Mouse (Mus musculus): Measurements from ENCODE around the gene Fam189b. TPM values are rescaled to one million over a fixed set of nuclear protein-coding genes. Genes with fewer than 3 reads are reported as not detected.
A peak's percentile ranks its signal among the peaks of the same experiment; 100 is the strongest.

The Fam189b gene
- polyA plus RNA-seq, 1 experiment from 2014 or later = 29.9 TPM

DNA sequence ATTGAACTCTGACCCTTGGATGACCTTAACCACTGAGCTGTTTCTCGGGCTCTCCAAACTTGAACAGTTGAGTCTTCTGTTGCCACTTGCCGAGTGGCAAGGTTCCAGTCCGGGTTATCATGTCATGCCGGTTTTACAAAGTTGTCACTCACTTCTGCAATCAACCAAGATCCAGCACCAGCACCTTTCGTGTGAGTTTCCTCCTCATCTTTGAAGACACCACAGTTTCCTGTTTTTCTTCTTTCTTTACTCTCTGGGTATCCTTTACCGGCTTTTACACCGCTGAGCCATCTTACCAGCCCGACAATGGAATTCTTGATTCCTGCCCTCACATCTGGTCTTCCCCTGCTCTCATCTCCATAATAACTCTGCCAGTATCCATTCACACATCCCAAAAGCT is 7.5 kb downstream of the Fam189b start:
- WGBS = 91% methylated on average over 8 of the region's 8 CpGs
- H3K9ac ChIP-seq = no peak overlapping the region
- H3K27ac ChIP-seq = no peak overlapping the region
- H3K27me3 ChIP-seq = 0 out of 2 replicates have a peak, but pooled peaks cover 8% of the 10 kb centered on the region
- peaks cover 12% of the 10 kb centered on the region for H3K4me1 ChIP-seq (replicated peaks)
- no peak overlapping the region for H3K4me3 ChIP-seq
- ATAC-seq (ENCODE audit: low FRiP score) = no peak
- H3K4me2 ChIP-seq = no peak overlapping the region
- no peaks in the 10 kb centered on the region for H3K9me3 ChIP-seq
- peaks cover 19% of the 10 kb centered on the region for H3K36me3 ChIP-seq

DNA sequence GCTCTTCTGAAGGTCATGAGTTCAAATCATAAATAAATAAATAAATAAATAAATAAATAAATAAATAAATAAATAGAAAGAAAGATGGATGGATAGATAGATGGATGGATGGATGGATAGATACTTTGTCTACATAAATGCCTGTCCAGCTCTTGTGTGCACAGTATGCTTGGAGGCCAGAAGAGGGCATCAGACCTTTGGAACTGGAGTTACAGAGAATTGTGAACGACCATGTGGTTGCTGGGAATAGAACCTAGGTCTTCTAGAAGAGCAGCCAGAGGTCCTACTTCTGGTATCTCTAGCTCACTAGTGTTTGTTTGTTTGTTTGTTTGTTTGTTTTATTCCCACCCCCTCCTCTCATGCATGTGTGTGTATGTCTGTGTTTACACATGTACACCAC is 10.4 kb downstream of the Fam189b start:
- H3K27me3 ChIP-seq = 0 out of 2 replicates have a peak, but pooled peaks cover under 1% of the 10 kb centered on the region
- peaks cover 15% of the 10 kb centered on the region for H3K4me1 ChIP-seq (replicated peaks)
- H3K36me3 ChIP-seq = peaks cover 6% of the 10 kb centered on the region
- H3K4me2 ChIP-seq = no peak overlapping the region
- no peak overlapping the region for H3K9ac ChIP-seq
- 78% methylated on average over 1 of the region's 1 CpGs for WGBS
- H3K27ac ChIP-seq = no peak overlapping the region
- H3K4me3 ChIP-seq = no peak overlapping the region
- no peak for ATAC-seq (ENCODE audit: low FRiP score)
- H3K9me3 ChIP-seq = no peaks in the 10 kb centered on the region

DNA sequence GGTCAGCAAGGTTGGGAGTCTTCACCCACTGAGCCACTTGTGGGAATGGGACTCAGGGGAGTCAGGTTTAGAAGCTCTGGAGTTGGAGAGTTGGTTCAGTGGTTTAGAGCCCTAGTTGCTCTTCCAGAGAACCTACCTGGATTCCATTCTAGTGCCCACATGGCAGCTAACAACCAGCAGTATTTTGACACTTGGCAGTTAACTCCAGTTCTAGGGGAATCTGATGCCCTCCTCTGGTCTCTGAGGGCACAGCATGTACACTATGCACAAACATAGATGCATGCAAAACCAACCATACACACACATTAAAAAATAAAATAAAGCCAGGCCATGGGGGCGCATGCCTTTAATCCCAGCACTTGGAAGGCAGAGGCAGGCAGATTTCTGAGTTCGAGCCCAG is 10.9 kb downstream of the Fam189b start:
- Histone ChIP-seq H3K27me3 (no peaks in the 10 kb centered on the region), H3K4me2 (no peak overlapping the region), H3K4me3 (no peak overlapping the region), H3K27ac (no peak overlapping the region), H3K4me1 (replicated peaks) (peaks cover 15% of the 10 kb centered on the region), H3K36me3 (peaks cover 1% of the 10 kb centered on the region), H3K9ac (no peak overlapping the region), H3K9me3 (no peaks in the 10 kb centered on the region)
- ATAC-seq (ENCODE audit: low FRiP score) = no peak
- 91% methylated on average over 2 of the region's 2 CpGs for WGBS

DNA sequence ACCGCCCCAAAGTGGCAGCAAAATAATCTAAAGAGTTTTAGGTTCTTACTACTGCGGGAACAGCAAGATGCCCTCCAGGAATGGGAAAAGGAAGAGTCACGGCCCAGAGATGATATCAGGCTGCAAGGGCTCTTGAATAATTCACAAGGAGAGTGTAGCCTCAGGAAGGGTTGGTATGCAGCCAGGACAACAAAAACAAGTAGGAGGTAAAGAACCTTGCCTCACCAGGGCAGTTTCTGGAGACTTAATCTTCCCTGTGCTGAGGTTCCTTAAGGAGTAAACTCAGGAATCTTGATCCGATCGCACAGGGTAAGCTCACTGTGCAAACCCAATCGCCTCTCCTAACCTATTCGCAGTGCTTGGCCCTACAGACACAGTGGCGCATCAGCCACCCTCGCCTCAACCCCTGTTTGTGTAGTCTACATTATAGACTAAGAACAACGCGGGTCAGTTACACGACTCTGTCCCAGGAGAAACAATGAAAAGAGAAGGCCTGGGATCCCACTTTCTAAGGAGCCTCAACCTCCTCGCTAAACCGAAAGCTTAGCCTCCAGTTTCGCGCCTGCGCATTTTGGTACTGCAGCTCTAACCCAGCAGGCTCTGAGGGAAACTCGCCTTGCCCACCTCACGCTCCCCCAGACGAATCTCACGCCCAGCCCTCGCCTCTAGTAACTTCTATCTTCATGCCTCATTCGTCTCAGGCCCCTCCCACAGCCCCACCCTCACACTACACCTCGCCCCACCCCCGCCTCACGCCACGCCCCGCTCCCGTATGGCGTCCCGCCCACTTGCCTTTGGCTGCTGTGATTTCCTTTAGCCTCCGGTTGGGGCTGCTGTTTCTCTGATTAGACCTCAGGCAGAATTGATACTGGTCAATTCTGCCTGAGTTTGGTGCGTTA is 13.3 kb downstream of the Fam189b start:
- Histone ChIP-seq H3K27ac (peak overlapping the region; percentile 79), H3K9me3 (no peaks in the 10 kb centered on the region), H3K36me3 (no peaks in the 10 kb centered on the region), H3K9ac (peak overlapping the region; percentile 70), H3K27me3 (no peaks in the 10 kb centered on the region), H3K4me3 (peak overlapping the region; percentile 39), H3K4me2 (peak overlapping the region; percentile 60), H3K4me1 (replicated peaks) (peaks cover 15% of the 10 kb centered on the region)
- 9% methylated on average over 33 of the region's 33 CpGs for WGBS
- ATAC-seq (ENCODE audit: low FRiP score) = peak; percentile 95

DNA sequence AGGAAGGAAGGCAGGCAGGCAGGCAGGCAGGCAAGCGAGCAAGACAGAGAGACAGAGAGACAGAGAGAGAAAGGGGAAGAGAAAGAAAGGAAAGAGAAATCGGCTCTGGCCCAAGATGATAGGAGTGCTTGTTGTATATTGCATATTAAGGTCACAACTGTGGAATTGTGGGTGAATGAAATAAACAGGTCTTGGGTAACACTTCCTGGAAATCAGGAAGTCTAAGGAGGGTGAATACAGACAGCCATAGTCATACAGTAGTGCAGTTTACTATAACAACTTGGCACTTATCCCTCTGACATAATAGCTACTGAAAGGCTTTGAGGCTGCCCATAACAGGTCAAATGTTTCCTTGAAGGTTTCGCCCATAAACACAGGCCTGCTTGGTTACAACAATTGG is 16.9 kb downstream of the Fam189b start:
- H3K4me3 ChIP-seq = no peak overlapping the region
- H3K4me2 ChIP-seq = no peak overlapping the region
- no peaks in the 10 kb centered on the region for H3K27me3 ChIP-seq
- ATAC-seq (ENCODE audit: low FRiP score) = no peak
- H3K9me3 ChIP-seq = no peaks in the 10 kb centered on the region
- no peak overlapping the region for H3K9ac ChIP-seq
- peaks cover 10% of the 10 kb centered on the region for H3K36me3 ChIP-seq
- H3K4me1 ChIP-seq (replicated peaks) = peaks cover 20% of the 10 kb centered on the region
- WGBS = 89% methylated on average over 3 of the region's 3 CpGs
- H3K27ac ChIP-seq = no peak overlapping the region

DNA sequence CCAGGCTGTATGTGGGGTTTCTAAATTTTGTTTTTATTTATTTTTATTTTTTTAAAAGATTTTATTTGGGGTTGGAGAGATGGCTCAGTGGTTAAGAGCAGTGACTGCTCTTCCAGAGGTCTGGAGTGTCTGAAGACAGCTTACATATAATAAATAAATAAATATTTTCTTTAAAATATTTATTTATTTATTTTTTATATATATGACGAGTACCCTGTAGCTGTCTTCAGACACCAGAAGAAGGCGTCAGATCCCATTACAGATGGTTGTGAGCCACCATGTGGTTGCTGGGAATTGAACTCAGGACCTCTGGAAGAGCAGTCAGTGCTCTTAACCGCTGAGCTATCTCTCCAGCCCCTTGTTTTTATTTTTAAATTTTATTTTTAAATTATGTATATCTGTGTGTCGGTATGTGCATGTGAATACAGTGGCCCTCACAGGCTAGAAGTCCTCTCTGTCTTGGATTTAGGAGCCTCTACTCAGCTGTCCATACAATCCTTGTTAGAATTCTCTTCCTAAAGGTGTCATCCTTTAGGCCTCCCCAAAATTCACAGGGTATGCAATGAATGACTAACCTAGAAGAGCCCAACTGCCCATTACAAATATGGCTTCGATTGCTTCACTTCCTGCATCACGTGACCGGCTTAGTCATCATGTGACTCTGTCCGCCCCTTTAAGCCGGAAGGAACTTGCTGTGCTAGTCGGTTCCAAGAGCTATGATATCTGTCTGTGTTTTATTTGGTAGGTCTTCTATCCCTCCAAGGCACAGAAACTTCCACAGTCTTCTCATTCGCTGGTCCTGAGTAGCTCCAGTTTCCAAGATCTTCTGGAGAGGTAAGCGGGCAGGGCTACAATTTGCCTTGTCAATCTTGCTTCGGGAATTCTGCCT is 19.6 kb downstream of the Fam189b start, which contains the start of gene Gba:
Gene Gba, plus strand, starts transcription at position 676 of the 889 bp plus-strand sequence.
- Histone ChIP-seq H3K27me3 (no peaks in the 10 kb centered on the region), H3K4me1 (replicated peaks) (peaks cover 6% of the 10 kb centered on the region), H3K9me3 (no peaks in the 10 kb centered on the region), H3K9ac (peak within 1 kb of the TSS; percentile 75), H3K36me3 (peaks cover 37% of the 10 kb centered on the region), H3K4me2 (peak within 1 kb of the TSS; percentile 71), H3K4me3 (peak within 1 kb of the TSS; percentile 50), H3K27ac (peak within 1 kb of the TSS; percentile 59; the same call in 1 of the 2 replicates)
- ATAC-seq (ENCODE audit: low FRiP score) = peak; percentile 87
- 30% methylated on average over 13 of the region's 13 CpGs for WGBS

DNA sequence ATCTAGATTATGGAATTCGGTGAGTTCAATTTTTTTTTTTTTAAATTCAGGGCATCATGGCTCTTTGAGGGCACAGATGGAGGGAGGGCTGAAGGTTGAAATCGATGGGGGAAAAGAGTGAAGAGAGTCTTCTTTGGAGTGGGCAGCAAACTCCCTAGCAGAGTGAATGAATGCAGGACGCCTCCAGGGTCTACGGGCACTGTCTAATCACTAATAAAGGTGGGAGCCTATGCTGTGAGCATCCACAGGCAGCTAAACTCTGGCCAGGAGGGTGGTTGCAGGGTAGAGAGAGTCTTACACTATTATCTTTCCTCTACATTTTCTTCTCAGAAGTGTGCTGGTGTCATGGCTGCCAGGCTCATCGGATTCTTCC is 20.2 kb downstream of the Fam189b start:
- Histone ChIP-seq H3K9me3 (no peaks in the 10 kb centered on the region), H3K4me2 (peak overlapping the region; percentile 71), H3K4me3 (peak overlapping the region; percentile 50), H3K36me3 (peaks cover 43% of the 10 kb centered on the region), H3K9ac (peak overlapping the region; percentile 75), H3K27ac (peak overlapping the region; percentile 59; the same call in 1 of the 2 replicates), H3K27me3 (no peaks in the 10 kb centered on the region), H3K4me1 (replicated peaks) (peaks cover 6% of the 10 kb centered on the region)
- peak; percentile 66 for ATAC-seq (ENCODE audit: low FRiP score)
- 43% methylated on average over 5 of the region's 5 CpGs for WGBS

DNA sequence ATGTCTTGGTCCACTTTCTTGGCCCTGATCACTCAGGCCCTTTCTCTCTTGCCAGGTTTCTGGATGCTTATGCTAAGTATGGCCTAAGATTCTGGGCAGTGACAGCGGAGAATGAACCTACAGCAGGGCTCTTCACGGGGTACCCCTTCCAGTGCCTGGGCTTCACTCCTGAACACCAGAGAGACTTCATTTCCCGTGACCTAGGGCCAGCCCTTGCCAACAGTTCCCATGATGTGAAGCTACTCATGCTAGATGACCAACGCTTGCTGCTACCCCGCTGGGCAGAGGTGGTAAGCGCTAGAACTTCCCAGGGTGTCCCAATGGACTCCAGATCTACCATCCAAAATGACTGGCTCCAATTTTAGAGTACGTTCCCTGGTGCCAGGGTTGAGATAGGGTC is 23.1 kb downstream of the Fam189b start:
- H3K36me3 ChIP-seq = peaks cover 72% of the 10 kb centered on the region
- 92% methylated on average over 7 of the region's 7 CpGs for WGBS
- no peak overlapping the region for H3K9ac ChIP-seq
- H3K4me1 ChIP-seq (replicated peaks) = peaks cover 7% of the 10 kb centered on the region
- H3K27ac ChIP-seq = no peak overlapping the region
- H3K9me3 ChIP-seq = no peaks in the 10 kb centered on the region
- no peak for ATAC-seq (ENCODE audit: low FRiP score)
- no peak overlapping the region for H3K4me2 ChIP-seq
- H3K4me3 ChIP-seq = no peak overlapping the region
- H3K27me3 ChIP-seq = no peaks in the 10 kb centered on the region

DNA sequence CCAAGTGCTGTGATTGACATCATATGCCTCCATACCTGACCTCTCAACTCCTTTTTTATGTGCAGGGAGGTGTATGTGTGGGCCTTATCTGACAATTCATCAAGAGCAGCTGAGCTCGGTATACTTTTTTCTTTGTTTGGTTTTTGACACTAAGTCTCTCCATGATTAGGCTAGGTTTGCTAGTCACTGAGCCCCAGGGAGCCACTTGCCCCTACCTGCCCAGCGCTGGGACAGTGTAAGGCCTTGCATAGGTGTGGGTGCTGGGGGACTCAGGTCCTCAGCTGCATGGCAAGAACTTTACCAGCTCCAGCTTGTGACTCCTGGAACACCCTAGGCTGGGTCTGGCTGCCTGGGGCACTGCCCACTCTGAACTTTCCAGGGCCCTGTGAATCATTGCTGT is 23.8 kb downstream of the Fam189b start:
- H3K4me1 ChIP-seq (replicated peaks) = peaks cover 11% of the 10 kb centered on the region
- no peak for ATAC-seq (ENCODE audit: low FRiP score)
- H3K36me3 ChIP-seq = peaks cover 74% of the 10 kb centered on the region
- WGBS = 90% methylated on average over 2 of the region's 2 CpGs
- no peaks in the 10 kb centered on the region for H3K9me3 ChIP-seq
- H3K9ac ChIP-seq = no peak overlapping the region
- H3K4me3 ChIP-seq = no peak overlapping the region
- H3K27me3 ChIP-seq = no peaks in the 10 kb centered on the region
- H3K4me2 ChIP-seq = no peak overlapping the region
- no peak overlapping the region for H3K27ac ChIP-seq

DNA sequence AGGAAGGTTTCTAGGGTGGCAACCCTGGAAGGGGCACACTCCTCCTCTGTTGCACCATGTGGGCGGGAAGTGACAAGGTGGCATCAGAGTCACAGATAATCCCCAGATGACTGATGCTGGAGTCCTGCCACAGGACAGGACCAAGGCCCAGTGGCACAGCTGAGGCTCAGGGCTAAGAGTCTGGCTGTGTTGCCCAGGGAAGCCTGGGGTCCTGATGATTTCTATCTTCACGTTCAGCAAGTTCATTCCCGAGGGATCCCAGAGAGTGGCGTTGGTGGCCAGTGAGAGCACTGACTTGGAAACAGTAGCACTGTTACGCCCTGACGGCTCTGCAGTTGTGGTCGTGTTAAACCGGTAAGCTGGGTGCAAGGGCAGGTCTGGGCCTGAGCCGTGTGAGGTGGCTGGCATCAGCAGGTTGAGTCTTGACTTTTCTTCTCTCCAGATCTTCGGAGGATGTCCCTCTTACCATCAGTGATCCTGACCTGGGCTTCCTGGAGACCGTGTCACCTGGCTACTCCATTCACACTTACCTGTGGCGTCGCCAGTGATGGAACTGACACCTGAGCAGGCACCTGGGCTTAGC is 25.2 kb downstream of the Fam189b start:
- no peak overlapping the region for H3K27ac ChIP-seq
- WGBS = 92% methylated on average over 13 of the region's 13 CpGs
- no peak overlapping the region for H3K9ac ChIP-seq
- no peak for ATAC-seq (ENCODE audit: low FRiP score)
- no peak overlapping the region for H3K4me3 ChIP-seq
- no peaks in the 10 kb centered on the region for H3K9me3 ChIP-seq
- H3K4me2 ChIP-seq = no peak overlapping the region
- H3K4me1 ChIP-seq (replicated peaks) = peaks cover 23% of the 10 kb centered on the region
- no peaks in the 10 kb centered on the region for H3K27me3 ChIP-seq
- H3K36me3 ChIP-seq = peaks cover 74% of the 10 kb centered on the region

DNA sequence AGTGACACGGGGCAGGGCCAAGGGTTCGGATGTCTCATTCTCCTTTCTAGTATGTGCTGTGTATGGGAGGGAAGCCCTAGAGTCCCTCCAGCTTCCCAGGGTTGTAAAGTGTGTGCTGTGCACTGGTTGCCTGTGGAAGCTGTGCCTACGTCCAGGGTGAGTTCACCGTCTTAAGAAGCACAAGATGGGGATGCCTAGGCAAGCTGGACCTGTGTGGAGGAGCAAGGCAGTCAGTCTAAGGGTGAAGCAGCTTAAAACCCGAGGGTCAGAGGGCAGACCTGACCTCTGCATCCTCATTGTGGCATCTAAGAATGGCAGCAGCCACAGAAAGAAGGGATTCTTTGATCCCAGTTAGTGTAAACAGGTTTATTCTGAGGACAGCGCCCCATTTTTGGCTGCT is 25.8 kb downstream of the Fam189b start:
- Histone ChIP-seq H3K4me2 (no peak overlapping the region), H3K9ac (no peak overlapping the region), H3K4me3 (no peak overlapping the region), H3K27me3 (no peaks in the 10 kb centered on the region), H3K9me3 (no peaks in the 10 kb centered on the region), H3K36me3 (peaks cover 74% of the 10 kb centered on the region), H3K4me1 (replicated peaks) (peaks cover 22% of the 10 kb centered on the region), H3K27ac (no peak overlapping the region)
- no peak for ATAC-seq (ENCODE audit: low FRiP score)
- WGBS = 89% methylated on average over 6 of the region's 6 CpGs

DNA sequence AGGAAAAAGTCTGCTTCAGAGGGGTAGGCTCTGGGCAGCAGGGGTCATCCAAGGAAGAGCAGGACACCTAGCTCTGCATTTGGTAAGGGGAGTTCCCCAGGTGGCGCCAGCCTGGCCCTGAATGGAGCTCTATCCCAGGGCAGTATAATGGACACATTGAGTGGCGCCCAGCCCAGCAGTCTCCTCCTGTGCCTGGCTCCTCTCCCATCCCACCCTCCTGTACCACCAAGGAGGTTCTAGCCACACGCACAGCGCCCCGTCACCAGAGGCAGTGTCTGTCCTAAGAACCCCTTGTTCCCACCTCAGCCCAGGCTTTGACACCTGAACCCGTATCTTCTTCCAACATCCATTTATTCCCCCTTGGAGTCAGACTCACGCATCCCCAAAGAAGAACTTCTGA is 26.8 kb downstream of the Fam189b start:
- no peaks in the 10 kb centered on the region for H3K27me3 ChIP-seq
- H3K36me3 ChIP-seq = peaks cover 65% of the 10 kb centered on the region
- ATAC-seq (ENCODE audit: low FRiP score) = no peak
- H3K4me1 ChIP-seq (replicated peaks) = peaks cover 27% of the 10 kb centered on the region
- H3K4me2 ChIP-seq = no peak overlapping the region
- no peaks in the 10 kb centered on the region for H3K9me3 ChIP-seq
- H3K9ac ChIP-seq = 0 out of 2 replicates have a peak overlapping the region, but pooled peaks have one; percentile 24
- H3K27ac ChIP-seq = no peak overlapping the region
- WGBS = 96% methylated on average over 7 of the region's 7 CpGs
- H3K4me3 ChIP-seq = no peak overlapping the region

Measured in hindbrain, embryonic 13.5 days (tissue).